Mouse (Mus musculus) neural tube, embryonic 13.5 days (tissue): ENCODE data around the gene Camk1g. TPM values are rescaled to one million over a fixed set of nuclear protein-coding genes. Genes with fewer than 3 reads are reported as not detected.

Source experiments
- ATAC-seq: fragments of 200-750 bp; cut with Nextera tagmentation; 2 replicates; pipeline ENCODE4 v1.8.0; 2017; ENCODE audit warnings: low read depth, mild to moderate bottlenecking, moderate TSS enrichment, moderate library complexity
- H3K27ac ChIP-seq: fragments of 300-500 bp; sonication (generic); replicated peaks from 2 replicates; pipeline ENCODE4 v1.5.1; 2015; ENCODE audit warnings: moderate library complexity, mild to moderate bottlenecking, inconsistent platforms
- H3K27me3 ChIP-seq: fragments of 300-500 bp; sonication (generic); 2 replicates; pipeline ENCODE4 v1.6.1; 2015; ENCODE audit warnings: mild to moderate bottlenecking, inconsistent platforms
- H3K36me3 ChIP-seq: fragments of 300-500 bp; sonication (generic); 2 replicates; pipeline ENCODE4 v1.6.1; 2015; ENCODE audit warnings: mild to moderate bottlenecking, inconsistent platforms
- H3K4me1 ChIP-seq: fragments of 300-500 bp; sonication (generic); replicated peaks from 2 replicates; pipeline ENCODE4 v1.6.1; 2015; ENCODE audit warnings: inconsistent platforms
- H3K4me2 ChIP-seq: fragments of 300-500 bp; sonication (generic); 2 replicates; pipeline ENCODE4 v1.6.1; 2015; ENCODE audit warnings: inconsistent platforms, mild to moderate bottlenecking, moderate library complexity
- H3K4me3 ChIP-seq: fragments of 300-500 bp; sonication (generic); 2 replicates; pipeline ENCODE4 v1.5.1; 2015; ENCODE audit warnings: mild to moderate bottlenecking, inconsistent platforms
- H3K9ac ChIP-seq: fragments of 300-500 bp; sonication (generic); 2 replicates; pipeline ENCODE4 v1.6.1; 2015; ENCODE audit warnings: moderate library complexity, mild to moderate bottlenecking, inconsistent platforms
- H3K9me3 ChIP-seq: fragments of 300-500 bp; sonication (generic); 2 replicates; pipeline ENCODE4 v1.6.1; 2016; ENCODE audit warnings: inconsistent platforms
- WGBS: fragments of 180-500 bp; shearing (Covaris S2); methylation state at CpG from one replicate; pipeline ENCODE4 v1.1.7; 2015; 5-methylcytosine and 5-hydroxymethylcytosine counted together
- polyA plus RNA-seq: library from polyadenylated mRNA; unstranded; fragments of >200 nt; fragmentation: Nextera tagmentation; extraction: Ambion mirVana; gene quantifications from 2 replicates; pipeline ENCODE4 v1.2.1, GENCODE M21; 2015

Camk1g gene
- polyA plus RNA-seq, result 31.8 and 34.3 TPM in 2 replicates

- H3K27me3 ChIP-seq, result no peaks in the 10 kb centered on the region; the same call in 1 of the 2 replicates
- peak within 1 kb of the TSS; percentile 59 for H3K27ac ChIP-seq
- peaks cover 38% of the 10 kb centered on the region for H3K4me1 ChIP-seq
- WGBS, result 5% methylated on average over 2 of the region's 2 CpGs
- H3K9me3 ChIP-seq, result no peaks in the 10 kb centered on the region
- peak within 1 kb of the TSS; percentile 83 for H3K4me2 ChIP-seq
- H3K36me3 ChIP-seq, result no peaks in the 10 kb centered on the region
- H3K4me3 ChIP-seq, result peak within 1 kb of the TSS; percentile 54
- peak within 1 kb of the TSS; percentile 78 for H3K9ac ChIP-seq
- ATAC-seq, result peak; percentile 89
These were observed at the start of gene Camk1g for GRCm38 (mm10) chr1:193370096-193370495. Gene Camk1g, minus strand, starts transcription at chr1:193370298.

DNA sequence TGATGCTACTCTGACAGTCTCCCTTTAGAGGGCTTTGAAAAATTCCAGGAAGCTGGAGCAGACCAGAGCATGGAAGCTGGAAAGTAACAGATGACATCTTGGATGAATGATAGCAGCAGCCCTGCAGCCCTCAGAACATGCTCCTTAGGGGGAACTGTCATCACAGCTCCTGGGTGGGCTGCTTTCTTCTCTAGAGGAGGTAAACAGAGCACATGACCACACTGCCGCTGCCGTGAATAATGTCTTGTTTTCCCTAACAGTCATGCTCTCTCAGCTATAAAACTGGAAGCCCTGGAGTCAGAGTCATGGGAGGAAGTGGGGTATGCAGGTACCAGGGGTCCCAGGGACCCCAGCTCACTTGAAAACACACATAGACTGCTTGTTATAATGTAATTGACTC is 49.1 kb upstream of the Camk1g start:
- Histone ChIP-seq H3K27ac (no peak overlapping the region; the same call in 1 of the 2 replicates), H3K36me3 (no peaks in the 10 kb centered on the region), H3K9me3 (no peaks in the 10 kb centered on the region), H3K27me3 (0 out of 2 replicates have a peak, but pooled peaks cover 10% of the 10 kb centered on the region), H3K9ac (no peak overlapping the region), H3K4me3 (no peak overlapping the region), H3K4me1 (peaks cover 31% of the 10 kb centered on the region), H3K4me2 (no peak overlapping the region)
- whole genome bisulfite sequencing, result 0% methylated on average over 2 of the region's 2 CpGs
- ATAC-seq, result no peak

DNA sequence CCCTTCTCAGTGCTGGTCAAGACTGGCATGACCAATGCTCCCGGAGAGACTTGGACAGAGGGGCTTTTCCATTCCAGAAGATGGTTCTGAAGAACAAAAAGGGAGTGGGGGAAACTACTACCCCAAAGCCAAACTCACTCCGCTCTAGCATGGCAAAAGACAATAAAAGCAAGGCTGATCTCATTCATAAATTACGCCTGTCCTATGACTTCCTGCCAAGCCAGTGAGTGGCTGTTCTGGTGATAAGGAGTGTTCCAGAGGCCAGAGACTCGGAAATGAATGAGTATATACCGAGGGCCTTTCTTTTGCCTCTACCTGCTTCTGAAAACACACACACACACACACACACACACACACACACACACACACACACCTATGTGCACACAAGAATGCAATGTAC is 48.6 kb upstream of the Camk1g start:
- Histone ChIP-seq H3K4me2 (no peak overlapping the region), H3K36me3 (no peaks in the 10 kb centered on the region), H3K4me1 (peaks cover 26% of the 10 kb centered on the region), H3K4me3 (no peak overlapping the region), H3K27ac (no peak overlapping the region), H3K27me3 (0 out of 2 replicates have a peak, but pooled peaks cover 10% of the 10 kb centered on the region), H3K9ac (no peak overlapping the region), H3K9me3 (no peaks in the 10 kb centered on the region)
- 67% methylated on average over 5 of the region's 5 CpGs for WGBS
- ATAC-seq, result no peak

DNA sequence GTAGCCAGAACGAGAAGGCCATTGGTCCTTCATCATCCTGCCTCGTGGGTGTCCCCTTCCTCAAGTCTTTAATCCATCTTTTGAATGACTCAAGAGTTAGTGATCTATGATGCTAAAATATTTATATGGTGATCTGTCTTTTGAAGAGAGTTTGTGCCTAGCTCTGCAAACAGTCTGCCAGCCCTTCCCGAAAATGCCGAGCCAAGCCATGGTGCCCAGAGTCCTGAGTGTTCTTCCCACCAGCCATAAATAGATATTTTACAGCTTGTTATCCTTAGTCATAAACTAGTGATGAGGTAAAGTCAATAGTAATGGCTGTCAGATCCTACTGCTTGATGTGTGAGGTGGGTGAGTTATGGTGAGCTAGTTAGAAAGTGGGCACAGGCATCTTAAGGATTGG is 44.0 kb upstream of the Camk1g start:
- 87% methylated on average over 4 of the region's 4 CpGs for WGBS
- ATAC-seq, result no peak
- H3K9me3 ChIP-seq, result no peaks in the 10 kb centered on the region
- H3K27me3 ChIP-seq, result 0 out of 2 replicates have a peak, but pooled peaks cover 10% of the 10 kb centered on the region
- no peaks in the 10 kb centered on the region for H3K36me3 ChIP-seq
- H3K27ac ChIP-seq, result no peak overlapping the region
- no peak overlapping the region for H3K4me2 ChIP-seq
- no peak overlapping the region for H3K9ac ChIP-seq
- H3K4me1 ChIP-seq, result peaks cover 10% of the 10 kb centered on the region
- no peak overlapping the region for H3K4me3 ChIP-seq

- Histone ChIP-seq H3K27ac (no peak overlapping the region), H3K4me1 (peaks cover 4% of the 10 kb centered on the region), H3K9me3 (no peaks in the 10 kb centered on the region), H3K36me3 (no peaks in the 10 kb centered on the region), H3K4me2 (no peak overlapping the region), H3K9ac (no peak overlapping the region), H3K4me3 (no peak overlapping the region), H3K27me3 (0 out of 2 replicates have a peak, but pooled peaks cover 10% of the 10 kb centered on the region)
- 85% methylated on average over 5 of the region's 5 CpGs for WGBS
- no peak for ATAC-seq
These were observed 43.4 kb upstream of the Camk1g start for GRCm38 (mm10) chr1:193413368-193414000.

GRCm38 (mm10) chr1:193407487-193407886 is 37.4 kb upstream of the Camk1g start:
- Histone ChIP-seq H3K4me2 (no peak overlapping the region), H3K9ac (no peak overlapping the region), H3K27ac (0 out of 2 replicates have a peak overlapping the region, but pooled peaks have one; percentile 19), H3K27me3 (no peaks in the 10 kb centered on the region), H3K9me3 (no peaks in the 10 kb centered on the region), H3K4me1 (peaks cover 24% of the 10 kb centered on the region), H3K4me3 (no peak overlapping the region), H3K36me3 (no peaks in the 10 kb centered on the region)
- 41% methylated on average over 6 of the region's 6 CpGs for WGBS
- ATAC-seq, result 0 out of 2 replicates have a peak, but pooled peaks have one; percentile 40

DNA sequence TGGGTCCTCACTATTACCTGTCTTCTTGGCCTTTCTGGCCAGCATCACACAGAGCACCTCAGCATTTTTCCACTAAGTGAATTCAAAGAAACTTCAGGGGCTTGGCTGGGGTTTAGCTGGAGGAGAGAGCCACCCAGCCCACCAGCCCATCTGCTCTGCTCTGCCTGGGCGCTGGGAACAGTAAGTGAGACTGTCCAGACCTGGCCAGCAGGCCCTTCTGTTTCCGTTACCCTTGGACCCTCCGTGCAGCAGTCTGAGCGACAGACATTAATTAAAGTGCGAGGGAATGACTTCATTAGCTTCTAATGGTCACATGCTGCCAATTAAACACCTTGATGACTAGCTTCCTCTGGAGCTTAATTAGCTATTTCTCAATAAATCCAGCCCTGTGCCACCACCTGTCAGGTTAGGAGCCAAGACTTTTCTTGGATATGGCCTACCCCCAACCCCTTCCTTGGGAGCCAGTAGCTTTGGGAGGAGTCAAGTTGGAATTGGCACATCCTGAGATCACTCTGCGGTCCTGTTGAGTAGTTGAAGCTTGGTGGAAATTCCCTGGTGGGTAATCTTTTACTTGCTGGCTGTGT is 36.1 kb upstream of the Camk1g start:
- Histone ChIP-seq H3K4me1 (peaks cover 30% of the 10 kb centered on the region), H3K27me3 (no peaks in the 10 kb centered on the region), H3K4me3 (no peak overlapping the region), H3K36me3 (no peaks in the 10 kb centered on the region), H3K4me2 (no peak overlapping the region), H3K9me3 (no peaks in the 10 kb centered on the region), H3K9ac (no peak overlapping the region), H3K27ac (no peak overlapping the region)
- WGBS, result 58% methylated on average over 6 of the region's 6 CpGs
- no peak for ATAC-seq

GRCm38 (mm10) chr1:193401695-193402094 is 31.6 kb upstream of the Camk1g start:
- no peak overlapping the region for H3K4me2 ChIP-seq
- ATAC-seq, result no peak
- no peak overlapping the region for H3K27ac ChIP-seq
- peaks cover 21% of the 10 kb centered on the region for H3K4me1 ChIP-seq
- WGBS, result 72% methylated on average over 9 of the region's 9 CpGs
- H3K9me3 ChIP-seq, result no peaks in the 10 kb centered on the region
- no peak overlapping the region for H3K9ac ChIP-seq
- no peak overlapping the region for H3K4me3 ChIP-seq
- H3K36me3 ChIP-seq, result no peaks in the 10 kb centered on the region
- H3K27me3 ChIP-seq, result no peaks in the 10 kb centered on the region

- no peaks in the 10 kb centered on the region for H3K27me3 ChIP-seq
- no peak for ATAC-seq
- WGBS, result 91% methylated on average over 1 of the region's 1 CpGs
- no peak overlapping the region for H3K9ac ChIP-seq
- H3K9me3 ChIP-seq, result no peaks in the 10 kb centered on the region
- H3K4me2 ChIP-seq, result no peak overlapping the region
- H3K27ac ChIP-seq, result no peak overlapping the region
- no peak overlapping the region for H3K4me3 ChIP-seq
- H3K4me1 ChIP-seq, result peaks cover 13% of the 10 kb centered on the region
- no peaks in the 10 kb centered on the region for H3K36me3 ChIP-seq
These were observed 30.2 kb upstream of the Camk1g start for GRCm38 (mm10) chr1:193400348-193400747.

DNA sequence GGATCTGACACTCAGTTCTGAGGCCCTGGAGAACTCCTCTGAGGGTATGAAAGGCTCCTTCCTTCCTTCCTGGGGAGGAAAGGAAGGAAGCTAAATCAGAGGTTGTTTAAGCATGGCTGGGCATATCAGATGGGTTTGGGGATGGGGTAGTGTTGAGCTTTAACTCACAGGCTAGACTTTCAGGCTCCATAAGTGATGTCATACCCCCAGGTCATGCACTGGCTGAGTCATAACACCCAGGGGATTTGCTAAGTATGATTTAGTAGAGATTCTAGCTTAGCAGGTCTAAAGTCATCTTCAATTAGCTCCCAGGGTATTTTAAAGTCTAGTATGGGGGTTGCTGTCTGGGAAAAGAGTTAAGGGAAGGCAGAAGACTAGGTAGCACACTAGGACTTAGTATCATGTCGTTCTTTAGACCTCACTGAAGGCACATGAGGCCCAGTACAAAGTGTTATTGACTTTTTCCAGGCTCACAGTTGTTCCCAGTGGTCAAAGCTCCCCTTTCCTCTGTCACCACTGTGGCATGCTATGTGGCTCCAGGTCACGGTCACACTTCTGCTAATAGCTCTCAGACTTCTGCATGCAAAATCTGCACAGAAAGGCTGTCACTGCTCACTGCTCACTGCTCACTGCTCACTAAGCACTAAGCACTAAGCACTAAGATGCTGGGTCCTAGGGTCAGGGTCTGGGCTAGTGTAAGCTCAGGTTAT is 28.8 kb upstream of the Camk1g start:
- 79% methylated on average over 2 of the region's 2 CpGs for WGBS
- peaks cover 13% of the 10 kb centered on the region for H3K4me1 ChIP-seq
- no peaks in the 10 kb centered on the region for H3K36me3 ChIP-seq
- H3K27ac ChIP-seq, result no peak overlapping the region
- no peak for ATAC-seq
- H3K27me3 ChIP-seq, result no peaks in the 10 kb centered on the region
- H3K9me3 ChIP-seq, result no peaks in the 10 kb centered on the region
- no peak overlapping the region for H3K4me2 ChIP-seq
- no peak overlapping the region for H3K4me3 ChIP-seq
- H3K9ac ChIP-seq, result no peak overlapping the region

- Histone ChIP-seq H3K9me3 (no peaks in the 10 kb centered on the region), H3K27ac (no peak overlapping the region), H3K4me2 (no peak overlapping the region), H3K9ac (no peak overlapping the region), H3K4me3 (no peak overlapping the region), H3K36me3 (no peaks in the 10 kb centered on the region), H3K4me1 (peaks cover 3% of the 10 kb centered on the region; the same call in 1 of the 2 replicates), H3K27me3 (no peaks in the 10 kb centered on the region)
- ATAC-seq, result no peak
These were observed 27.0 kb upstream of the Camk1g start for GRCm38 (mm10) chr1:193397109-193397508.

DNA sequence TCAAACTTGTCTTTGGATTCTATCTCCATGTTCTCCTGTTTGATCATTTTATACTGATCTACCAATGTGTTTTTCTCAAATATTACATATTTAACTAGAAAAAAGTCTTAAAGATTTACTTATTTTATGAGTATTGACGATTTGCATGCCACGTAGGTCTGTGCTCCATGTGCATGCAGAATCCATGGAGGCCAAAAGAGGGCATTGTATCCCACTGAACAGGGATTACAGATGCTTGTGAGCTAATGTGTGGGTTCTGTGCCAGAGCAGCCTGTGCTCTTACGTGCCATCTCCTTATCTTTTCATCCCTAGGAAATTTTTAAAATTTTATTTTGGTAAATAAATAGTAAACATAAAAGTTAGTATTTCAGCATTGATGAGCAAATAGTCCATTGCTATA is 22.2 kb upstream of the Camk1g start:
- H3K9ac ChIP-seq, result no peak overlapping the region
- ATAC-seq, result no peak
- H3K4me1 ChIP-seq, result peaks cover 31% of the 10 kb centered on the region
- 89% methylated on average over 3 of the region's 3 CpGs for WGBS
- H3K27ac ChIP-seq, result no peak overlapping the region
- H3K4me3 ChIP-seq, result no peak overlapping the region
- H3K4me2 ChIP-seq, result no peak overlapping the region
- no peaks in the 10 kb centered on the region for H3K9me3 ChIP-seq
- no peaks in the 10 kb centered on the region for H3K27me3 ChIP-seq
- H3K36me3 ChIP-seq, result no peaks in the 10 kb centered on the region
